Mouse (Mus musculus) stomach, embryonic 16.5 days (tissue): Measurements from ENCODE around the gene Rbm4b. TPM values are rescaled to one million over a fixed set of nuclear protein-coding genes. Genes with fewer than 3 reads are reported as not detected.
"Not testable (repeated sequence)": the region's sequence is repeated elsewhere in the genome, so short reads cannot be mapped to it uniquely, and the experiment has no call there.

ENCODE experiments used
- ATAC-seq: fragments of 200-750 bp; cut with Nextera tagmentation; 2 replicates; pipeline ENCODE4 v1.8.0; 2017; ENCODE audit warnings: moderate number of reproducible peaks, moderate TSS enrichment; ENCODE audit not compliant: insufficient read depth, low FRiP score
- H3K27ac ChIP-seq: fragments of 300-500 bp; sonication (generic); 2 replicates; pipeline ENCODE4 v1.5.1; 2014; ENCODE audit warnings: low read length
- H3K27me3 ChIP-seq: fragments of 300-500 bp; sonication (generic); 2 replicates; pipeline ENCODE4 v1.6.1; 2014; ENCODE audit warnings: low read length, control low read depth, mixed read lengths; ENCODE audit not compliant: control insufficient read depth, insufficient read depth
- H3K36me3 ChIP-seq: fragments of 300-500 bp; sonication (generic); 2 replicates; pipeline ENCODE4 v1.6.1; 2014; ENCODE audit warnings: low read length; ENCODE audit not compliant: control insufficient read depth, insufficient read depth
- H3K4me1 ChIP-seq: fragments of 300-500 bp; sonication (generic); 2 replicates; pipeline ENCODE4 v1.6.1; 2014; ENCODE audit warnings: low read length, control low read depth, mixed read lengths; ENCODE audit not compliant: control insufficient read depth, insufficient read depth
- H3K4me2 ChIP-seq: fragments of 300-500 bp; sonication (generic); 2 replicates; pipeline ENCODE4 v1.6.1; 2014; ENCODE audit warnings: low read depth, low read length, mixed read lengths
- H3K4me3 ChIP-seq: fragments of 300-500 bp; sonication (generic); replicated peaks from 2 replicates; pipeline ENCODE4 v1.5.1; 2014; ENCODE audit warnings: mild to moderate bottlenecking, low read length
- H3K9ac ChIP-seq: fragments of 300-500 bp; sonication (generic); 2 replicates; pipeline ENCODE4 v1.6.1; 2014; ENCODE audit warnings: low read length
- H3K9me3 ChIP-seq: fragments of 300-500 bp; sonication (generic); replicated peaks from 2 replicates; pipeline ENCODE4 v1.6.1; 2016; ENCODE audit warnings: low read length, control low read depth; ENCODE audit not compliant: control insufficient read depth
- WGBS: fragments of 180-500 bp; shearing (Covaris S2); extraction: QIAGEN DNeasy Blood & Tissue Kit; methylation state at CpG from one replicate; pipeline ENCODE4 v1.1.7; 2014; 5-methylcytosine and 5-hydroxymethylcytosine counted together
- polyA plus RNA-seq: library from polyadenylated mRNA; unstranded; fragments of >200 nt; fragmentation: Nextera tagmentation; extraction: Ambion mirVana; gene quantifications from 2 replicates; pipeline ENCODE4 v1.2.1, GENCODE M21; 2015

Rbm4b gene
- polyA plus RNA-seq, 1 experiment from 2014 or later = 54.8 TPM

GRCm38 (mm10) chr19:4748493-4748892 lies 7.8 kb upstream of the Rbm4b start:
- Histone ChIP-seq H3K27ac (no peak overlapping the region), H3K4me3 (no peak overlapping the region), H3K4me1 (no peaks in the 10 kb centered on the region), H3K9ac (no peak overlapping the region), H3K9me3 (no peaks in the 10 kb centered on the region), H3K4me2 (no peak overlapping the region), H3K36me3 (no peaks in the 10 kb centered on the region), H3K27me3 (no peaks in the 10 kb centered on the region)
- ATAC-seq = no peak
- WGBS = 82% methylated on average over 10 of the region's 10 CpGs

GRCm38 (mm10) chr19:4749975-4750374 lies 6.3 kb upstream of the Rbm4b start:
- Histone ChIP-seq H3K27ac (no peak overlapping the region), H3K9me3 (no peaks in the 10 kb centered on the region), H3K27me3 (no peaks in the 10 kb centered on the region), H3K9ac (no peak overlapping the region), H3K4me2 (no peak overlapping the region), H3K4me1 (no peaks in the 10 kb centered on the region), H3K36me3 (no peaks in the 10 kb centered on the region), H3K4me3 (no peak overlapping the region)
- 82% methylated on average over 6 of the region's 6 CpGs for WGBS
- ATAC-seq = no peak

GRCm38 (mm10) chr19:4755565-4756192 lies 618 bp upstream of the Rbm4b start:
- peak overlapping the region; percentile 70 for H3K4me2 ChIP-seq
- H3K27ac ChIP-seq = peak overlapping the region; percentile 97
- H3K4me3 ChIP-seq = peak overlapping the region; percentile 84
- peaks cover 10% of the 10 kb centered on the region for H3K4me1 ChIP-seq
- H3K36me3 ChIP-seq = peaks cover under 1% of the 10 kb centered on the region; the same call in 1 of the 2 replicates
- H3K9ac ChIP-seq = peak overlapping the region; percentile 95
- under 1% methylated on average over 10 of the region's 10 CpGs for WGBS
- no peaks in the 10 kb centered on the region for H3K27me3 ChIP-seq
- peak; percentile 69 for ATAC-seq
- no peaks in the 10 kb centered on the region for H3K9me3 ChIP-seq

- Histone ChIP-seq H3K4me1 (peaks cover 10% of the 10 kb centered on the region), H3K27me3 (no peaks in the 10 kb centered on the region), H3K27ac (peak overlapping the region; percentile 97; the same call in 1 of the 2 replicates), H3K4me2 (peak overlapping the region; percentile 70), H3K4me3 (peak overlapping the region; percentile 84), H3K36me3 (peaks cover 11% of the 10 kb centered on the region), H3K9me3 (no peaks in the 10 kb centered on the region), H3K9ac (peak overlapping the region; percentile 95)
- WGBS = 3% methylated on average over 9 of the region's 9 CpGs
- no peak for ATAC-seq
Measured at GRCm38 (mm10) chr19:4756921-4757320, 624 bp downstream of the Rbm4b start.

GRCm38 (mm10) chr19:4760544-4760943 lies 4.2 kb downstream of the Rbm4b start:
- not testable (repeated sequence) for H3K4me2 ChIP-seq, H3K9ac ChIP-seq, H3K27ac ChIP-seq, H3K4me3 ChIP-seq, ATAC-seq, H3K4me1 ChIP-seq, H3K27me3 ChIP-seq, H3K9me3 ChIP-seq
- H3K36me3 ChIP-seq = peaks cover 17% of the 10 kb centered on the region
- WGBS = 84% methylated on average over 8 of the region's 8 CpGs

- H3K27me3 ChIP-seq = no peaks in the 10 kb centered on the region
- peaks cover 25% of the 10 kb centered on the region for H3K36me3 ChIP-seq
- WGBS = 50% methylated on average over 1 of the region's 1 CpGs
- H3K4me3 ChIP-seq = no peak overlapping the region
- H3K4me2 ChIP-seq = no peak overlapping the region
- peaks cover 6% of the 10 kb centered on the region for H3K4me1 ChIP-seq
- H3K9me3 ChIP-seq = no peaks in the 10 kb centered on the region
- no peak overlapping the region for H3K27ac ChIP-seq
- no peak overlapping the region for H3K9ac ChIP-seq
- ATAC-seq = no peak
Measured at GRCm38 (mm10) chr19:4762876-4763275, 6.6 kb downstream of the Rbm4b start.

GRCm38 (mm10) chr19:4767507-4768148 lies 11.3 kb downstream of the Rbm4b start:
- 78% methylated on average over 12 of the region's 12 CpGs for WGBS
- Histone ChIP-seq H3K4me3 (no peak overlapping the region), H3K9me3 (no peaks in the 10 kb centered on the region), H3K27me3 (no peaks in the 10 kb centered on the region), H3K27ac (no peak overlapping the region), H3K36me3 (0 out of 2 replicates have a peak, but pooled peaks cover 16% of the 10 kb centered on the region), H3K9ac (no peak overlapping the region), H3K4me1 (no peaks in the 10 kb centered on the region), H3K4me2 (no peak overlapping the region)
- ATAC-seq = no peak

GRCm38 (mm10) chr19:4772785-4773184 lies 16.5 kb downstream of the Rbm4b start:
- no peak overlapping the region for H3K4me3 ChIP-seq
- 0 out of 2 replicates have a peak, but pooled peaks cover 3% of the 10 kb centered on the region for H3K36me3 ChIP-seq
- H3K9ac ChIP-seq = no peak overlapping the region
- H3K9me3 ChIP-seq = no peaks in the 10 kb centered on the region
- WGBS = 50% methylated on average over 3 of the region's 3 CpGs
- no peak overlapping the region for H3K27ac ChIP-seq
- no peaks in the 10 kb centered on the region for H3K27me3 ChIP-seq
- no peak for ATAC-seq
- no peaks in the 10 kb centered on the region for H3K4me1 ChIP-seq
- no peak overlapping the region for H3K4me2 ChIP-seq

GRCm38 (mm10) chr19:4782891-4783290 lies 26.6 kb downstream of the Rbm4b start:
- Histone ChIP-seq H3K27ac (no peak overlapping the region), H3K9ac (no peak overlapping the region), H3K36me3 (peaks cover 31% of the 10 kb centered on the region; the same call in 1 of the 2 replicates), H3K9me3 (no peaks in the 10 kb centered on the region), H3K27me3 (no peaks in the 10 kb centered on the region), H3K4me2 (no peak overlapping the region), H3K4me1 (peaks cover 5% of the 10 kb centered on the region), H3K4me3 (no peak overlapping the region)
- ATAC-seq = no peak
- WGBS = 84% methylated on average over 2 of the region's 2 CpGs
